Mouse (Mus musculus): ENCODE data around the gene Gm21812.
"Not testable (repeated sequence)": the region's sequence is repeated elsewhere in the genome, so short reads cannot be mapped to it uniquely, and the experiment has no call there.

DNA sequence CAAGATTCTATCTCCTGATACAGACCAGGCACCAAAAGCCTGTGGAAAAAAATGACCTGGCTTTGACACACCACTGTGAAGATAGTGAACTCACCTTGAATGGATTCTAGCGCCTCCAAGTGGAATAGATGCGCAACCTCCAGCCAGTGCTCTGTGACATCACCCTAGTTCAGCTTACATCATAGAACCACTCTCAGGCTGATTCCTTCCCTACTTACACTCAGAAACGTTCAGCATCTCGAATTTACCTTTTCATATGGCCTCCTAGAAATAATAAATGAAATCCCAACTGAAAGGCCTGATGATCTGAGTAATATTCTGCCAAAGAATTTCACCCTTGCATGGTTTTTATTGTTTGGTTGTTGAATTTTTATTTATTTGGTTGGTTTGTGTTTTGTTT lies at the start of gene Gm21812:
- not testable (repeated sequence) for TF ChIP-seq POLR2A (IDR thresholded peaks at IDR 0.05; ENCODE audit: insufficient read depth, low read length); EP300 (IDR thresholded peaks at IDR 0.05; ENCODE audit: insufficient read depth, low read depth, low read length)

Data from ES-Bruce4 (cell line).